Mouse (Mus musculus) kidney, embryonic 14.5 days (tissue): ENCODE data around the gene Snrnp35. TPM values are rescaled to one million over a fixed set of nuclear protein-coding genes. Genes with fewer than 3 reads are reported as not detected.
A peak's percentile ranks its signal among the peaks of the same experiment; 100 is the strongest.

ENCODE experiments used
- ATAC-seq: fragments of 200-750 bp; cut with Nextera tagmentation; 2 replicates; pipeline ENCODE4 v1.8.0; 2017; ENCODE audit warnings: moderate number of reproducible peaks, mild to moderate bottlenecking, moderate TSS enrichment, moderate library complexity; ENCODE audit not compliant: low FRiP score, low TSS enrichment
- H3K27ac ChIP-seq: fragments of 300-500 bp; sonication (generic); 2 replicates; pipeline ENCODE4 v1.5.1; 2014; ENCODE audit warnings: low read depth, mild to moderate bottlenecking, low read length, moderate library complexity, mixed read lengths
- H3K27me3 ChIP-seq: fragments of 300-500 bp; sonication (generic); 2 replicates; pipeline ENCODE4 v1.6.1; 2014; ENCODE audit warnings: mild to moderate bottlenecking, low read length; ENCODE audit not compliant: control insufficient read depth, insufficient read depth
- H3K36me3 ChIP-seq: fragments of 300-500 bp; sonication (generic); 2 replicates; pipeline ENCODE4 v1.6.1; 2014; ENCODE audit warnings: low read length, mixed read lengths; ENCODE audit not compliant: control insufficient read depth, insufficient read depth
- H3K4me1 ChIP-seq: fragments of 300-500 bp; sonication (generic); 2 replicates; pipeline ENCODE4 v1.6.1; 2014; ENCODE audit warnings: low read length, mixed read lengths; ENCODE audit not compliant: control insufficient read depth, insufficient read depth
- H3K4me2 ChIP-seq: fragments of 300-500 bp; sonication (generic); replicated peaks from 2 replicates; pipeline ENCODE4 v1.6.1; 2014; ENCODE audit warnings: low read depth, mild to moderate bottlenecking, low read length
- H3K4me3 ChIP-seq: fragments of 300-500 bp; sonication (generic); 2 replicates; pipeline ENCODE4 v1.5.1; 2014; ENCODE audit warnings: mild to moderate bottlenecking, low read length
- H3K9ac ChIP-seq: fragments of 300-500 bp; sonication (generic); 2 replicates; pipeline ENCODE4 v1.6.1; 2014; ENCODE audit warnings: low read depth, mild to moderate bottlenecking, low read length, moderate library complexity
- H3K9me3 ChIP-seq: fragments of 300-500 bp; sonication (generic); 2 replicates; pipeline ENCODE4 v1.6.1; 2016; ENCODE audit warnings: low read length; ENCODE audit not compliant: control insufficient read depth
- WGBS: fragments of 180-500 bp; shearing (Covaris S2); extraction: QIAGEN DNeasy Blood & Tissue Kit; methylation state at CpG from one replicate; pipeline ENCODE4 v1.1.7; 2014; 5-methylcytosine and 5-hydroxymethylcytosine counted together
- polyA plus RNA-seq: library from polyadenylated mRNA; unstranded; fragments of >200 nt; fragmentation: Nextera tagmentation; extraction: Ambion mirVana; gene quantifications from 2 replicates; pipeline ENCODE4 v1.2.1, GENCODE M21; 2014

Snrnp35 gene
- polyA plus RNA-seq, 1 experiment from 2014 or later, result 12.8 TPM

GRCm38 (mm10) chr5:124505235-124505634, 22.3 kb downstream of the Snrnp35 start:
- peaks cover 44% of the 10 kb centered on the region for H3K36me3 ChIP-seq

GRCm38 (mm10) chr5:124506731-124507359, 23.9 kb downstream of the Snrnp35 start:
- Histone ChIP-seq H3K9me3 (no peaks in the 10 kb centered on the region), H3K4me1 (no peaks in the 10 kb centered on the region), H3K4me3 (no peak overlapping the region), H3K27me3 (no peaks in the 10 kb centered on the region), H3K36me3 (peaks cover 39% of the 10 kb centered on the region; the same call in 1 of the 2 replicates), H3K9ac (no peak overlapping the region), H3K27ac (no peak overlapping the region), H3K4me2 (no peak overlapping the region)
- WGBS, result 34% methylated on average over 10 of the region's 10 CpGs
- ATAC-seq, result peak; percentile 63; the same call in 1 of the 2 replicates

More at GRCm38 (mm10) chr5:124505235-124505634, 22.3 kb downstream of the Snrnp35 start:
- no peak overlapping the region for H3K4me2 ChIP-seq
- no peak overlapping the region for H3K27ac ChIP-seq
- H3K9me3 ChIP-seq, result no peaks in the 10 kb centered on the region
- 95% methylated on average over 4 of the region's 4 CpGs for WGBS
- H3K4me3 ChIP-seq, result no peak overlapping the region
- no peaks in the 10 kb centered on the region for H3K4me1 ChIP-seq
- no peaks in the 10 kb centered on the region for H3K27me3 ChIP-seq
- ATAC-seq, result no peak
- no peak overlapping the region for H3K9ac ChIP-seq

GRCm38 (mm10) chr5:124509200-124509599, 26.3 kb downstream of the Snrnp35 start:
- Histone ChIP-seq H3K27ac (no peak overlapping the region), H3K9me3 (no peaks in the 10 kb centered on the region), H3K4me1 (no peaks in the 10 kb centered on the region), H3K27me3 (no peaks in the 10 kb centered on the region), H3K36me3 (peaks cover 39% of the 10 kb centered on the region), H3K4me3 (no peak overlapping the region), H3K9ac (no peak overlapping the region), H3K4me2 (no peak overlapping the region)
- ATAC-seq, result no peak
- whole genome bisulfite sequencing, result 90% methylated on average over 6 of the region's 6 CpGs

GRCm38 (mm10) chr5:124509742-124510237, 26.9 kb downstream of the Snrnp35 start:
- no peak overlapping the region for H3K9ac ChIP-seq
- H3K9me3 ChIP-seq, result no peaks in the 10 kb centered on the region
- WGBS, result 62% methylated on average over 12 of the region's 12 CpGs
- ATAC-seq, result no peak; the same call in 1 of the 2 replicates
- no peak overlapping the region for H3K27ac ChIP-seq
- H3K4me2 ChIP-seq, result no peak overlapping the region
- peaks cover 43% of the 10 kb centered on the region for H3K36me3 ChIP-seq
- H3K27me3 ChIP-seq, result no peaks in the 10 kb centered on the region
- no peak overlapping the region for H3K4me3 ChIP-seq
- no peaks in the 10 kb centered on the region for H3K4me1 ChIP-seq

- 86% methylated on average over 10 of the region's 10 CpGs for WGBS
- peaks cover 39% of the 10 kb centered on the region for H3K36me3 ChIP-seq
Measured at GRCm38 (mm10) chr5:124510536-124511050, 27.7 kb downstream of the Snrnp35 start.

GRCm38 (mm10) chr5:124515789-124516188, 32.9 kb downstream of the Snrnp35 start:
- H3K27ac ChIP-seq, result no peak overlapping the region
- H3K36me3 ChIP-seq, result peaks cover 50% of the 10 kb centered on the region
- no peak overlapping the region for H3K4me3 ChIP-seq
- H3K4me1 ChIP-seq, result no peaks in the 10 kb centered on the region
- no peak for ATAC-seq
- H3K9ac ChIP-seq, result no peak overlapping the region
- no peak overlapping the region for H3K4me2 ChIP-seq
- WGBS, result 89% methylated on average over 5 of the region's 5 CpGs
- no peaks in the 10 kb centered on the region for H3K9me3 ChIP-seq
- no peaks in the 10 kb centered on the region for H3K27me3 ChIP-seq

More at GRCm38 (mm10) chr5:124510536-124511050, 27.7 kb downstream of the Snrnp35 start:
- H3K4me3 ChIP-seq, result no peak overlapping the region
- no peaks in the 10 kb centered on the region for H3K27me3 ChIP-seq
- no peak for ATAC-seq
- no peaks in the 10 kb centered on the region for H3K4me1 ChIP-seq
- H3K4me2 ChIP-seq, result no peak overlapping the region
- H3K9me3 ChIP-seq, result no peaks in the 10 kb centered on the region
- no peak overlapping the region for H3K27ac ChIP-seq
- H3K9ac ChIP-seq, result no peak overlapping the region

- Histone ChIP-seq H3K36me3 (peaks cover 35% of the 10 kb centered on the region; the same call in 1 of the 2 replicates), H3K27ac (no peak overlapping the region), H3K4me1 (no peaks in the 10 kb centered on the region), H3K9ac (no peak overlapping the region), H3K27me3 (no peaks in the 10 kb centered on the region), H3K9me3 (0 out of 2 replicates have a peak, but pooled peaks cover 3% of the 10 kb centered on the region), H3K4me2 (no peak overlapping the region), H3K4me3 (no peak overlapping the region)
- 85% methylated on average over 10 of the region's 10 CpGs for WGBS
- no peak for ATAC-seq
Measured at GRCm38 (mm10) chr5:124518648-124519047, 35.7 kb downstream of the Snrnp35 start.

GRCm38 (mm10) chr5:124521588-124521987, 38.7 kb downstream of the Snrnp35 start:
- H3K36me3 ChIP-seq, result peaks cover 23% of the 10 kb centered on the region; the same call in 1 of the 2 replicates
- H3K4me1 ChIP-seq, result no peaks in the 10 kb centered on the region
- H3K27me3 ChIP-seq, result no peaks in the 10 kb centered on the region
- no peak overlapping the region for H3K4me3 ChIP-seq
- H3K27ac ChIP-seq, result no peak overlapping the region
- H3K9me3 ChIP-seq, result 0 out of 2 replicates have a peak, but pooled peaks cover 3% of the 10 kb centered on the region
- no peak for ATAC-seq
- H3K9ac ChIP-seq, result no peak overlapping the region
- 67% methylated on average over 4 of the region's 4 CpGs for WGBS
- H3K4me2 ChIP-seq, result no peak overlapping the region

- Histone ChIP-seq H3K36me3 (peaks cover 20% of the 10 kb centered on the region; the same call in 1 of the 2 replicates), H3K9me3 (0 out of 2 replicates have a peak, but pooled peaks cover 3% of the 10 kb centered on the region), H3K4me3 (no peak overlapping the region), H3K4me1 (peaks cover under 1% of the 10 kb centered on the region), H3K27ac (no peak overlapping the region), H3K27me3 (no peaks in the 10 kb centered on the region), H3K4me2 (no peak overlapping the region), H3K9ac (no peak overlapping the region)
- 96% methylated on average over 8 of the region's 8 CpGs for WGBS
- no peak for ATAC-seq
Measured at GRCm38 (mm10) chr5:124523032-124523431, 40.1 kb downstream of the Snrnp35 start.
